Mouse (Mus musculus): ENCODE data around the gene Dpysl4. TPM values are rescaled to one million over a fixed set of nuclear protein-coding genes. Genes with fewer than 3 reads are reported as not detected.

Dpysl4 gene
- 4.7 and 9.1 TPM in 2 replicates for polyA plus RNA-seq (2016; fragmentation: Nextera tagmentation; extraction: Ambion mirVana)

DNA sequence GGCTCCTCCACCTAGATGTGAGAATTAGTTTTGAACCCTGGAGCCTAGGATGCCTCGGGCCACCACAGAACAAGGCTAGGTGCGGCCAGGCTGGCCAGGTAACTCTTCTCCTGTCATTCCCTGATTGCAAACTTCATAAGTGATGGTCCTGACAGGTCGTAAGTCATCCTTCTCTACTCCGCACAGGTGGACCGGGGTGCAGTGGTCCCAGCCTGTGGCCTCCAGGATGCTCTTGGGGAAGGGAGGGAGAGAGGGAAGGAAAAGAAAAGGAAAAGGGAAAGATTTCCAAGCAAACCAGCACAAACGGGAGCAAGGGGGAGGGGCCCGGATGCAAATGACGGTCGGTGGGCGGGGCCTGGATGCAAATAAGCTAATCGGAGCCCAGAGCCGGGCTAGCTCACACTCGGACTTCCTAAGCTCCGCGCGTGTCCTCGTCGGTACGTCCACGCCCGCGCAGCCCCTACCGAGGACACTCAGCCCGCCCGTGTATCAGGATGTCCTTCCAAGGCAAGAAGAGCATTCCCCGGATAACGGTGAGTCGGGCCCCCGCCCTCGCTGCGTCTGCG, at the start of gene Dpysl4:
TSS of gene Dpysl4 (plus strand) at position 373 of the 566 bp plus-strand sequence.
- H3K27ac ChIP-seq, result peak within 1 kb of the TSS; percentile 59
- peaks cover 82% of the 10 kb centered on the region for H3K27me3 ChIP-seq (ENCODE audit: insufficient read depth, poor library complexity, severe bottlenecking)
- DNase-seq (ENCODE audit: low spot score), result no peak
- H3K36me3 ChIP-seq, result no peaks in the 10 kb centered on the region
- peaks cover 15% of the 10 kb centered on the region for H3K4me1 ChIP-seq
- H3K9me3 ChIP-seq, result no peaks in the 10 kb centered on the region
- H3K4me3 ChIP-seq, result peak within 1 kb of the TSS; percentile 70
- WGBS, result 6% methylated on average over 32 of the region's 32 CpGs

DNA sequence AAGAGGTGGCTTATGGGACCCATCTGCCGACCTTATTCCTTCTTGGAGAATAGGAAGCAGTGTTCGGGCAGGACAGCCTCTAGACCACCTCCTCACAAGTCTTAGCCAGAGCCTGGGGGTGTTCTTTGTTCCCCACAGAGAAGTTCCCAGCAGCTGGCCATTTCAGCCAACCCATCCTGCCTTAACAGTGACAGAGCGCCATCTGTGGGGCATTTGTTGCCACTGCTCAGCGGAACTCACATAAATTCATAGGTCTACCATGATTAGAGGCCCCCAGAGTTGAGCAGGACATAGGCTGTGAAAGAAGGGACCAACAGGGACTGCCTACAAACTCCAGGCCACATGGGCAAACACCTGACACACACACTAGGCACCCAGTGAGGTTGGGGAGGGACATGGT, 22.4 kb upstream of the Dpysl4 start:
- Histone ChIP-seq H3K36me3 (no peaks in the 10 kb centered on the region), H3K4me1 (0 out of 2 replicates have a peak, but pooled peaks cover 3% of the 10 kb centered on the region), H3K9me3 (no peaks in the 10 kb centered on the region), H3K4me3 (no peak overlapping the region), H3K27ac (no peak overlapping the region), H3K27me3 (ENCODE audit: insufficient read depth, poor library complexity, severe bottlenecking) (peaks cover 21% of the 10 kb centered on the region)
- WGBS, result 43% methylated on average over 4 of the region's 4 CpGs
- DNase-seq (ENCODE audit: low spot score), result no peak

DNA sequence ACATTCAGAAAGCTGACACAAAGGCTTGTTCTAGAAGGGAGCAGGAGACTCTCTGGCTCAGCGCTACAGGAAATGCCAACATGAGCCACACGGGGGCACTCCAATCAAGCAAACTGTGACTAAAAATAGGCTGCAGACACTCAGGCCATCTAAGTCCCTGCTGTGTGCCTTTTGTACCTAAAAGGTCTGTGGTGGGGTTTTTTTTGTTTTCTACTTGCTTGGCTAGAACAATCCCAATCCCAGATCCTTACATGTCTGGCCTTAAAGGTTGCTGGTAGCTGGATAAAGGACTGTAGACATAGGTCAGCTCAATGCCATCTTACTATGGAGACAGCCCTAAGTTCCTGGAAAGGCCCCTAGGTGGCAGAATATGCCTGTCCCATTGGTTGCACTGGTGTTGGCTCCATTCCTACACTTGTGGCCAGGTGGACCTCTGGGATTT, 17.6 kb upstream of the Dpysl4 start:
- 3% methylated on average over 2 of the region's 2 CpGs for WGBS

DNA sequence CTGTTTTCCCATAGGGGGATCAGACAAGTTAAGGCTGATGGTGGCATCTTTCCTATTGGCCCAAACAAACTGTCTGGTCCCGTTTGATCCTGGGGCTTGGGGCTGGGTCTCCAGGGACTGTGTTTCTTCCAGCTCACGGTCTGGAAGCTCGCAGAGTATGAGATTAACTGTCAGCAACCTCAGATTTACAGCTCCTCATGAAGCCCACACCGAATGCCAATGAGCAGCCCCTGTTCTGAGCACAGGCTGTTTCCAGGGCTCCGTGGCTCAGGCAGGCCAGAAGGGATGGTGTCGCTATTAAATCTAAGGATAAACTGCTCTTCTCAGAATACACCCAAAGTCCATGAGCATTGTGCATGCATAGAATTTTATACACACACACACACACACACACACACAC, 11.6 kb upstream of the Dpysl4 start:
- no peak for DNase-seq (ENCODE audit: low spot score)
- Histone ChIP-seq H3K9me3 (no peaks in the 10 kb centered on the region), H3K27ac (no peak overlapping the region), H3K4me1 (peaks cover 18% of the 10 kb centered on the region), H3K27me3 (ENCODE audit: insufficient read depth, poor library complexity, severe bottlenecking) (peaks cover 27% of the 10 kb centered on the region; the same call in 1 of the 2 replicates), H3K36me3 (no peaks in the 10 kb centered on the region), H3K4me3 (no peak overlapping the region)
- 33% methylated on average over 6 of the region's 6 CpGs for WGBS

More for the DNA sequence above, 17.6 kb upstream of the Dpysl4 start:
- no peaks in the 10 kb centered on the region for H3K9me3 ChIP-seq
- H3K4me3 ChIP-seq, result no peak overlapping the region
- H3K36me3 ChIP-seq, result no peaks in the 10 kb centered on the region
- DNase-seq (ENCODE audit: low spot score), result peak; percentile 84
- 0 out of 2 replicates have a peak, but pooled peaks cover 3% of the 10 kb centered on the region for H3K4me1 ChIP-seq
- H3K27me3 ChIP-seq (ENCODE audit: insufficient read depth, poor library complexity, severe bottlenecking), result peaks cover 21% of the 10 kb centered on the region
- H3K27ac ChIP-seq, result no peak overlapping the region

DNA sequence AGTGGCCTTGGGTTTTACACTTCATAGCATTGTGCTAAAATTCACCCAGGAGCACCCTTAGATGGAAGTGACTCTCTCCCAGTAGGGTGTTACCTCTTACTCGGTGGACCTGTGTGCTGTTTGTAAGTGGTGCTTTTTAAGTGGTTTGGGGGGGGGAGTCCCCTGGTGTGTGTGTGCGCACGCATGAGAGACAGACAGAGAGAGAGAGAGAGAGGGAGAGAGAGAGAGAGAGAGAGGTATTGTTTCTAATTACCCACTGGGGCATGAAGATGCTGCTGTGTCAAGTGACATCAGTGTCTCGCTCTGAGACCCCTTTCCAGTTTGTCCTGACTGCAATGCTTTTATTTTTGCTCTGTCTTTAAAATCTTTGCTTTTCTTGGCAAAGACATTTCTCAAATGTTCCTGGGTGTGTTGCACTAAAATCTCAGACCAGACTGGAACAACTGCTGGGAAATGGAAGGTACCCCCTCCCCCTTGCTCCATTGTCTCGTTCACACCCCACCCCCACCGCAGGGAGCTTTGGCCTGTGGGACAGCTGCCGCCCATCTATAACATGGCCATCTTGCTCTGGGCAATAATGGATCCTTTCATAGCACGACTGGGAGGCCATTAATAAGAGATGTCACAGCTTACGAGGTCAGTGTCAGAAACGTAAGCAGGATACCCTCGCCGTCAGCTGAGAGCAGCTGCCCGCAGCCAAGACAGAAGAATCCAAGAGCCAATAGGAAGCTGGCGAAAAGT, 10.6 kb upstream of the Dpysl4 start:
- Histone ChIP-seq H3K9me3 (no peaks in the 10 kb centered on the region), H3K4me3 (no peak overlapping the region), H3K27ac (no peak overlapping the region), H3K36me3 (no peaks in the 10 kb centered on the region), H3K4me1 (peaks cover 20% of the 10 kb centered on the region), H3K27me3 (ENCODE audit: insufficient read depth, poor library complexity, severe bottlenecking) (peaks cover 27% of the 10 kb centered on the region; the same call in 1 of the 2 replicates)
- 63% methylated on average over 14 of the region's 14 CpGs for WGBS
- no peak for DNase-seq (ENCODE audit: low spot score)

DNA sequence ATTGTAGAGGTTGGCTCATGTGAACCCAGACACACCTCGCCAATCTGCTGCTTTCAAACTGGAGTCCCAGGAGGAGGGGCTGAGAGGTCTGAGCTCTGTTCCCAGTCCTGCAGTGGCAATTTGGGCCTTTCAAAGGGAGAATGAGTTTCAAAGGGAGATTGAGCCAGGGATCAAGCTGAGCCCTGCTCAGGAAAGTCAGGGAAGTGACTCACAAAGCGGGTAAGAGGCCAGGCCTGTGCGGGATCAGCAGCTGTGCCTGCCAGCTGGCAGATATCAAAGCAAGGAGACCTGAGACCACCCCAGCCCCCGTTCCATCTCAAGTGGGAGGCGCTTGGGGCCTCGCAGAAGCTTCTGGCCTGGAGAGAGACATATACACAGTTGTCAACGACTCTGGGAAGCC, 8.5 kb upstream of the Dpysl4 start:
- no peaks in the 10 kb centered on the region for H3K36me3 ChIP-seq
- peaks cover 33% of the 10 kb centered on the region; the same call in 1 of the 2 replicates for H3K27me3 ChIP-seq (ENCODE audit: insufficient read depth, poor library complexity, severe bottlenecking)
- no peak overlapping the region; the same call in 1 of the 2 replicates for H3K27ac ChIP-seq
- H3K9me3 ChIP-seq, result no peaks in the 10 kb centered on the region
- H3K4me3 ChIP-seq, result no peak overlapping the region
- no peak for DNase-seq (ENCODE audit: low spot score)
- 16% methylated on average over 7 of the region's 7 CpGs for whole genome bisulfite sequencing
- peaks cover 20% of the 10 kb centered on the region for H3K4me1 ChIP-seq

DNA sequence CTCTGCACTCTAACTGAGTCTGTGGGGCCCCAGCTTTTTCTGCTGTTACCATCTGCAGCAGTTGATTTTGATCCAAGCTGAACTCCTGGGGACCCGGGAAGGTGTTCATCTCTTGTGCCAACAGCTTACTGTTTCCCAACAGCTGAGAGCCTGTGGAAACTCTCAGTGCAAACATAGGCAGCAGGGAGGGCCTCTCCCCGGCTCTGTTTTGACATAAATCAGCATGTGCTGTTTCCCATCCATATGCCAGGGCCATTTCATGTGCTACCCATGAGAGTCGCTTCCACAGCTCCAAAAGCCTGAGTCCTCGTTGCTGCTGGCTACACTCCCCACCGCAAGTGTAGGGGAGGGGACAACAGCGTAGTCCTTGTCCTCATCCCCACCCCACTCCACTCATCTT, 7.6 kb upstream of the Dpysl4 start:
- H3K4me1 ChIP-seq, result peaks cover 20% of the 10 kb centered on the region
- peaks cover 42% of the 10 kb centered on the region; the same call in 1 of the 2 replicates for H3K27me3 ChIP-seq (ENCODE audit: insufficient read depth, poor library complexity, severe bottlenecking)
- H3K27ac ChIP-seq, result no peak overlapping the region
- H3K4me3 ChIP-seq, result no peak overlapping the region
- no peaks in the 10 kb centered on the region for H3K9me3 ChIP-seq
- WGBS, result 67% methylated on average over 6 of the region's 6 CpGs
- DNase-seq (ENCODE audit: low spot score), result no peak
- H3K36me3 ChIP-seq, result no peaks in the 10 kb centered on the region

DNA sequence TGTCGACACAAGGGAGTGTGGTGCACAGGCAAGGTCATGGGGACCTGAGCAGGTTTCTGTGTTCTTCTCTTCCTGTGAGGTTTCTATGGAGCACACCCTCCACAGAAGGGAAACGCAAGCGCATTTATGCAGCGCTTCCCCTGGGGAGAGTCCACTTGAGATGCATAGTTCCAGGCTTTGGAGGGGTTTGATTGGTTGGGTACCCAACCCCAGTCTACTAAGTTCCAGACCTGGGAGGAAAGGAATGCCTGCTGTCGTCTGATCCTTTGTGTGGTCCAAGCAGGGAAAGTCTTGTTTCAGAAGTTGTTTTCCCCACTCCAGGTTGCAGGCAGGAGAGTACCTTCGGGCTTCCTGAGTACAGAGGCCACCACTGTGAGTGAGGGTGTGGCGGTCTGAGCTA, 6.7 kb upstream of the Dpysl4 start:
- Histone ChIP-seq H3K27ac (no peak overlapping the region), H3K36me3 (no peaks in the 10 kb centered on the region), H3K27me3 (ENCODE audit: insufficient read depth, poor library complexity, severe bottlenecking) (peaks cover 45% of the 10 kb centered on the region; the same call in 1 of the 2 replicates), H3K4me1 (peaks cover 20% of the 10 kb centered on the region), H3K9me3 (no peaks in the 10 kb centered on the region), H3K4me3 (no peak overlapping the region)
- no peak for DNase-seq (ENCODE audit: low spot score)
- WGBS, result 72% methylated on average over 7 of the region's 7 CpGs

DNA sequence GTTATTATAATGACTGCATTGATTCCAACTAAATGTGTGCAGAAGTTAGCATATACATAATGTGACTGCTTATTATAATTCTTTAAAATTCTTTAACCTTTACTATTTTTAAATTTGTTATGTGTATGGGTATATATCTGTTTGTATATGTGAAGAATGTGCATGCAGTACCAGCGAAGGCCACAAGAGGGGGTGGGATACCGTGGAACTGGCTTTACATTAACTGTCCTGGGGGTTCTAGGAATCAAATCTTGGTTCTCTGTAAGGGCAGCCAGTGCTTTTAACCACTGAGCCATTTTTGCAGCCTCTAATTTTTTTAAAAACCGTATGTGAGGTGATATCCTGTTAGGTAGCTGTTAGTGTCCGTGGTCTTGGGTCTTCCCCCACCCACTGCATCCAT, 5.1 kb upstream of the Dpysl4 start:
- WGBS, result 65% methylated on average over 4 of the region's 4 CpGs

DNA sequence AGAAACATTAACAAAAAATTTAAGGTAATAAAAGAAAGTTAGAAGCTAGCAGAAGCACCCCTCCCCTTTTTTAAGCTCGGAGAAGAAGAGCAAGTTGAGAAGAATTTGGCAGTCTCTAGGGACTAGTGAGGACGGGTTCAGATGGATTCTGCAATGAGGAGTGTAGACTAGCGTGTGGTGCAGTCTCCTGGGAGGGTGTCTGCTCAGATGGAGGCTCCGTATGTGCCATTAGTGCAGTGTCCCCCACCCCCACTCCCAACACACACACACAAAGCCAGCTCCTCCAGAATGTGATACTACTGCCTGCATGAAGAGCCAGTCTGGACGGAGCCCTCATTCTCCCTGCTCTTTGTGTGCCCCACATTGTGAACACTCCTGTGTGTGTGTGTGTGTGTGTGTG, 4.6 kb upstream of the Dpysl4 start:
- Histone ChIP-seq H3K4me1 (peaks cover 26% of the 10 kb centered on the region), H3K27me3 (ENCODE audit: insufficient read depth, poor library complexity, severe bottlenecking) (peaks cover 60% of the 10 kb centered on the region), H3K9me3 (no peaks in the 10 kb centered on the region), H3K27ac (no peak overlapping the region), H3K4me3 (no peak overlapping the region), H3K36me3 (no peaks in the 10 kb centered on the region)
- WGBS, result 72% methylated on average over 5 of the region's 5 CpGs
- no peak for DNase-seq (ENCODE audit: low spot score)

More for the DNA sequence above, 5.1 kb upstream of the Dpysl4 start:
- no peak for DNase-seq (ENCODE audit: low spot score)
- Histone ChIP-seq H3K4me1 (peaks cover 22% of the 10 kb centered on the region), H3K27me3 (ENCODE audit: insufficient read depth, poor library complexity, severe bottlenecking) (peaks cover 60% of the 10 kb centered on the region), H3K4me3 (no peak overlapping the region), H3K9me3 (no peaks in the 10 kb centered on the region), H3K27ac (no peak overlapping the region), H3K36me3 (no peaks in the 10 kb centered on the region)

DNA sequence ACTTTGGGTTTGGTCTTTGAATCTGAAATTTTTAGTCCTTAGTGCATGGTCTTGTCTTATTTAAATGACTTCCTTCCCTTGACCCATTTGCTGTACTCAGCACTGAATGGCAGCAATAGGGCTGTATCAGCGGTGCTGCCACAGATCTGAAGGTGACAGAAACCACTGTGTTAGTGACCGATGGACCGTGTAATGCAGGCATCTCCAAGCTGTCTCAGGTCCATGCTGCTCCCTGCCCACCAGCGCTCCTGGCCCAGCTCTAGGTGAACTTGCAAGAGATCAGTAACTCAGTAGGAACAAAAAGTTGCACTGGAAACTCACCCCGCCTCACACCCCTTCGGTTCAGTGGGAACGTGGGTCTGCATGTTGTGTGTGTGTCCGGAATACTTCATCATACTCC, 3.5 kb upstream of the Dpysl4 start:
- 79% methylated on average over 8 of the region's 8 CpGs for WGBS
- no peak overlapping the region for H3K27ac ChIP-seq
- H3K27me3 ChIP-seq (ENCODE audit: insufficient read depth, poor library complexity, severe bottlenecking), result peaks cover 62% of the 10 kb centered on the region

DNA sequence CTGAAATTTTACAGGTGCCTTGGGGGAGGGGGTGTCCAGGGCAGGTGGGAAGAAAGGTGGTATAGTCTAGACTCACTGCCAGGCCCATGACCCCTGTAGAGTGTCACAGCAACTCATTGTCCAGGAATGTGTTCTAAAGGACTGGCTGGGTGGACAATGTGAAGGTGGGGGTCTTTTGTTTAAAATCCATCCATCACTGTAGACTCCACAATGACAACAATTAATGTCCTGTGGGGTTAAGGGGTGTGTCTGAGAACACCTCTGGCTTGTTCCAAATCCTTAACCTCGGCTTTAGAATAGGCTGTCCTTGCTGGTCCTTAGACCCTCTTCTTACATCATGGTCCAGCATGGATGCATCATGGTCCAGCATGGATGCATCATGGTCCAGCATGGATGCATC, 1.5 kb upstream of the Dpysl4 start:
- no peak overlapping the region for H3K27ac ChIP-seq
- H3K27me3 ChIP-seq (ENCODE audit: insufficient read depth, poor library complexity, severe bottlenecking), result peaks cover 70% of the 10 kb centered on the region
- 53% methylated on average over 1 of the region's 1 CpGs for WGBS
- peaks cover 16% of the 10 kb centered on the region for H3K4me1 ChIP-seq
- H3K9me3 ChIP-seq, result no peaks in the 10 kb centered on the region
- DNase-seq (ENCODE audit: low spot score), result no peak
- no peaks in the 10 kb centered on the region for H3K36me3 ChIP-seq
- no peak overlapping the region for H3K4me3 ChIP-seq

More for the DNA sequence above, 3.5 kb upstream of the Dpysl4 start:
- Histone ChIP-seq H3K4me1 (peaks cover 32% of the 10 kb centered on the region), H3K9me3 (no peaks in the 10 kb centered on the region), H3K4me3 (no peak overlapping the region), H3K36me3 (no peaks in the 10 kb centered on the region)
- no peak for DNase-seq (ENCODE audit: low spot score)

All from heart, embryonic 10.5 days (tissue).